Mouse (Mus musculus) layer of hippocampus, adult 11-12 months (tissue): ENCODE results near the gene 4933427D14Rik.
A peak's percentile ranks its signal among the peaks of the same experiment; 100 is the strongest.
"Not testable (repeated sequence)": the region's sequence is repeated elsewhere in the genome, so short reads cannot be mapped to it uniquely, and the experiment has no call there.

ENCODE experiments used
- DNase-seq: peaks from one replicate; pipeline ENCODE4 v3.0.0; 2022; ENCODE audit warnings: low spot score

Gene 4933427D14Rik

GRCm38 (mm10) chr11:72203440-72203839 lies 3.8 kb downstream of the 4933427D14Rik start:
- DNase-seq, result no peak

GRCm38 (mm10) chr11:72196506-72196905 lies 10.8 kb downstream of the 4933427D14Rik start:
- DNase-seq, result no peak

GRCm38 (mm10) chr11:72194259-72194658 lies 13.0 kb downstream of the 4933427D14Rik start:
- DNase-seq, result no peak

DNA sequence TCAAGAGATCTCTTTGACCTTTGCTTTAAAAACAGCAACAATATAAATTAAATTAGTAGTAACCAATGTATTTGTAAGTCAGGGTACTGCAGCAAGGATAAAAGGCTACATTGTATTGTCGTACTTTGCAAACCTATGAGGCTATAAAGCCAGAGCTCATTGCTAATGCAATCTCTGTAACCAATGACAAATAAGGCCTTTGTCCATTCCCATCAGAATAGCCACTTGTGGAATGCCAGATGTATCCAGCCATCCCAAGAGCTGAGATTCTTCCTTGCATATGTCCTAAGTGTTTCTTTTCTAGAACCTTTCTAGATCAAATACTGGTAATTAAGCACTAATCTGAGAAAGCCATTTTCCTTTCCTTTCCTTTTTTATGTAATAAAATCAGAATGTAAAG lies 16.4 kb downstream of the 4933427D14Rik start:
- DNase-seq, result no peak

- no peak for DNase-seq
These were observed 23.0 kb downstream of the 4933427D14Rik start for GRCm38 (mm10) chr11:72184252-72184651.

- DNase-seq, result no peak
These were observed 26.1 kb downstream of the 4933427D14Rik start for GRCm38 (mm10) chr11:72181136-72181535.

GRCm38 (mm10) chr11:72180556-72180955 lies 26.7 kb downstream of the 4933427D14Rik start:
- DNase-seq, result no peak

DNA sequence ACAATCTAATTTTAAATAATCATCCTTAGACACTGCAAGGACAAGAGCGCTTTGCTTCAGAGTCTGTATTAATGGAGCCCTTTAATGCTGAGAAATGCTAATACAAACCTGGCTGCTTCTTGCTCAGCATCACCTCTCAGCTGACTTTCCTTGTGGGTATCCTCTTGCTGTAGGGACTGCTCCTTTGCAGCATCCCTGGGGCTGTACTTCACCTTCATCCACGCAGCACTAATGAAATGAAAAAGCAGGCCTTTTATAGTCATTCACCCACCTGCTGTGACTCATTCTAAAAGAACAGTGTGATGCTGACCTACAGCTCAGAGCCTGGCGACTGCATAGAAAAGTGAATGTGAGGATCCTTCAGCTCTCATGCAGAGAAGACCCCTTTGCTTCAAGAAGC lies 30.7 kb downstream of the 4933427D14Rik start:
- no peak for DNase-seq

DNA sequence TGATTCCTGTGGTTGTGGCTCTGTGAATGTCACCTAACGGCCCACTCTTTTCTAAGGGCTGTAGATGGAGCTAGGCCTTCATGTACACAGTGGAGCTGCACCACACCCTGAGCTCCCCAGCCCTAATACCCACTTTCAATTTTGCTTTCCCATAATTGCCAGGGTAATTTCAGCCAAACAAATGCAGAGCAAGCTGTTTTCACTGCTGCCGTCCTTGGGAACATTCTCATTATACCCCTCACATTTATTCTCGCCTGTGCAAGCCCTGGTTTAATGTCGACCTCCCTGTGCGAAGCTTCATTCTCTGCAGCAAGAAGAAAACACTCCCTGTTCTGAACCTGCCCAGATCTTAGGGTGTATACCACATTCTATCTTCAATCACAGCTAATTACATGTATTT lies 31.3 kb downstream of the 4933427D14Rik start:
- peak; percentile 26 for DNase-seq

DNA sequence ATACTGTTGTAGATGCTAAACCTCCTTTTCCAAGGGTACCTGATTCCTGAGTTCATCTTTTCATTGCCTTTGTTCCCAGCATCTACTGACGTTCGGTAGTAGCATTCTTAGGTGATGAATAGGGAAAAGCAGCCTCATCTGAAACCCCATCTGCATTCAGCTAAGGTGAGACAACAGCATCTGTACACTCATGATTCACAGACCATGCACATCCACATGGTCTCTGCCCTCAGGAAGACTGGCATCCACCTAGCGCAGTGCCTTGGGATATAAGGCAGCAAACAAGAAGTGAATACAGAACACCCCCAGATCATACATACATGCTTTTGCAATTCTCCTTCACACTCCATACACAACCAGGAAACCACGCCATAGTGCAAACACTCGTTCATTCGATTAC lies 32.5 kb downstream of the 4933427D14Rik start:
- DNase-seq, result no peak

- DNase-seq, result no peak
These were observed 33.8 kb downstream of the 4933427D14Rik start for GRCm38 (mm10) chr11:72173506-72173905.

DNA sequence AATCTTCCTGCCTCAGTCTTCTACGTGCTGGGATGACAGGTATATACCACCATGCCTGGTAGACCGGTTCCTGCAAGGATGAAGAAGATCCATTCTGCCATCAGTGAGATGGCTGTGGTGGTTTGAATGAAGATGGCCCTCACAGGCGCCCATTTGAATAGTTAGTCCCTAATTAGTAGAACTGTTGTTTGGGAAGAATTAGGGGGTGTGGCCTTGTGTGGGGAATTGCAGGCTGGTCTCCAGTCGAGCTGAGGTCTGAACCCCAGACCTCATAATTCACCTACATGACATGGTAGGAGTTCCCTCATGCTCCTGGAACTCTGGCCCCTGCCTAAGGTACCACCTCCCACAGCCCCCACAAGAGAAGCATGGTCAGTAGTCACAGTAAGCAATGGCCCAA lies 35.4 kb downstream of the 4933427D14Rik start:
- not testable (repeated sequence) for DNase-seq

GRCm38 (mm10) chr11:72169871-72170270 lies 37.4 kb downstream of the 4933427D14Rik start:
- DNase-seq, result no peak

GRCm38 (mm10) chr11:72163198-72163597 lies 44.1 kb downstream of the 4933427D14Rik start:
- DNase-seq, result no peak

DNA sequence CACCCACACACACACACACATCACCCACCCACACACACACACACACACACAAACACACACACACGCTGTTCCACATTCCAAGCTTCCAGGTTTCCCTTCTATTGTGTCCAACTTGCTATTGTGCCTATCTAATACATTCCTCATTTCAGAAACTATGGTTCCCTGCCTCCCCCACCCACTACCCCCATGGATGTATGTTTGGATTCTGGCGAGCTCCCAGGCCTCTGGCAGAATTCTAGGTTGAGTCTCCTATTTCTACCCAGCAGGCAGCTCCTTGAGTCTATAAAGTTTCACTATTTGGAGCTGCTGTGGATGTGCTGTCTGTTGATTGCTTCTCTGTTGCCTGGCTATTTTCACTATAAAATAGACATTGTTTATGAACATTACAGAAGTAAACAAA lies 50.6 kb downstream of the 4933427D14Rik start:
- no peak for DNase-seq

DNA sequence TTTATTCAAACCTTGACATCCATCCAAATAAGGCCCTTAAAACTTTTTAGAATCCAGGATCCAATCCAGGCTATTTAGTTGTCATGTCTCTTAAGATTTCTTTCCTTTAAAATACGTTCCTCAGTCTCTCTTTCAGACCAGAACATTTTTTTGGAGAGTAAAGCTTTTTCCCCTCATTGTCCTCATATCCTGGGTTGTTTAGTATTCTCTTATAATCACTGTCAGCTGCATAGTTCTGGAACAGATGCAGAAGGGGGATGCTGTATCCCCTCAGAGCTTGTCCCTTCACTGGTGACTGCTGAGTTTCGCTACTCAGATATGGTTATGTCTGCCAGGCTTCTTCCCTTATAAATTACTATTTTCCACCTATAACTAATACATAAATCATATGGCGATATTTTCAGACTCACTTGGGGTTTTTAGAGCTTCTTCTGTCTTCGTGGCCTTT lies 51.3 kb downstream of the 4933427D14Rik start:
- DNase-seq, result no peak

GRCm38 (mm10) chr11:72155186-72155980 lies 51.9 kb downstream of the 4933427D14Rik start:
- DNase-seq, result peak; percentile 73

- no peak for DNase-seq
These were observed 54.0 kb downstream of the 4933427D14Rik start for GRCm38 (mm10) chr11:72153122-72153862.

GRCm38 (mm10) chr11:72151120-72151519 lies 56.1 kb downstream of the 4933427D14Rik start:
- DNase-seq, result no peak

GRCm38 (mm10) chr11:72147910-72148309 lies 59.3 kb downstream of the 4933427D14Rik start:
- no peak for DNase-seq

DNA sequence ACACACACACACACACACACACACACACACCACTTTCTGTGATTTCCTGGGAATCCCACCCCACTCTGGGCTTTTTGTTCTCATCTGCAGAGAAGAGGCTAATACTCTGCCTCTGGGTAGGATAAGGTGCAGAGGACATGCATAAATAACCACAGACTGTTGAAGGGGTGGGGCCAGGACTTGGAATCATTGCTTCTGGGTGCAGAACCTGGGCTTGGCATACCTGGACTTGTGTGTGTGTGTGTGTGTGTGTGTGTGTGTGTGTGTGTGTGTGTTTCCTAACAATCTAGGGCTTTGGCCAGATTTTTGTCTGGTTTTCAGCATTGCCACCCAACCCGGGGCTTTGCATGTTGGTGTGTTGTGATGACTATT lies 61.4 kb downstream of the 4933427D14Rik start:
- DNase-seq, result no peak

DNA sequence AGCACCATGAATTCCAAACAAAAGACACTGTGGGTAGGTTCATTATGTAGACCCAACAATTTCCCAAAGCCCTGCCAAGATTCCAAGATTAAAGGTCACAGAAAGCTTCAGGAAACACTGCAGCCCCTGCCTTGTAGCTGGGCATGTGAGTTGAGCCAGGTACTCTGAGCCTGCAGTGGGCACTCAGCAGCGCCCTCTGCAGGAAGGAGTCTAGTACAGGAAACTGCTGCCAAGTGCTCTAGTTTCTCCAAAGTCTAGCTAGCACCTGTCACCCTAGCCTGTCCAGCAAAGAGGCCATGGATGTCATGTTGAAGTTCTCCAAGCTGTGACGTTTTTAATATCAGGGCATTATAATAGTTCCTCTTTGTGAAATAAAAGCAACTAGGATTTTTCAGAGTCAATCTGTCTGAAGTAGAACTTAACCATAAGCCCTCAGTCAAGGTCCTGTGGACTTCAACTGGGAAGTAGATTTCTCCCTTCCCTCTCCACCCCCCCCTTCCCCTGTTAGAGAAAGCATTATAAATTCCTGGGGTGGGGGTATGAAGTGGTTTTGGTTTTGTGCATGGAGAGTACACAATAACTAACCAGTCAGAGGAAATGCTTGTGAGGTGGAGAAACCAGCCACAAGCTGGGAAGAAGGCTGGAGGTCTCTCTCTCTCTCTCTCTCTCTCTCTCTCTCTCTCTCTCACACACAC lies 61.9 kb downstream of the 4933427D14Rik start:
- no peak for DNase-seq

DNA sequence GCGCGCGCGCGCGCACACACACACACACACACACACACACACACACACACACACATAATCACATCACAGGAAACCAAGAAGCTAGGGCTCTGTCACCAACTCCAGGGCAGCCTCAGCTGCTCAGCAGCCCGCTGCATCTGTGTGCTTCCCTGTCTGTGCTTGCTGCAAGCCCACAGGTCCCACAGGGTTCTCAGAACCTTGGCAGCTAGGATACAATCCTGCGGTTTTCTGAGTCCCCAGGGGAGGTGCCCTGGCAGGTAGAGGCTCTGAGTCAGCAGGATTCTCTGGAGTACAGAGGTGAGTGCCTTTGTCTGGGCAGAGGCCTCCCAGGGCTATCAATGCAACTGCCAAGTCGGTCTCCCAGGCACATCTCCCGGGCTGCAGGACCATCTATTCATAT lies 64.4 kb downstream of the 4933427D14Rik start:
- DNase-seq, result no peak
